Mouse (Mus musculus) small intestine, adult 2 months (tissue): ENCODE measurements around the gene Snrnp27.

Experiments used
- CTCF ChIP-seq: fragments of 200-500 bp; IDR thresholded peaks from 2 replicates; pipeline ENCODE4 v1.5.1; 2012; ENCODE audit warnings: low read depth, mild to moderate bottlenecking, control low read depth, inconsistent platforms, low read length, moderate library complexity, mixed read lengths; ENCODE audit not compliant: insufficient replicate concordance, insufficient read length; ENCODE audit errors: extremely low read depth
- POLR2A ChIP-seq: fragments of 200-500 bp; IDR thresholded peaks from 2 replicates; pipeline ENCODE4 v1.6.1; 2012; ENCODE audit warnings: low read depth, mild to moderate bottlenecking, control low read depth, inconsistent platforms, low read length, moderate library complexity

DNA sequence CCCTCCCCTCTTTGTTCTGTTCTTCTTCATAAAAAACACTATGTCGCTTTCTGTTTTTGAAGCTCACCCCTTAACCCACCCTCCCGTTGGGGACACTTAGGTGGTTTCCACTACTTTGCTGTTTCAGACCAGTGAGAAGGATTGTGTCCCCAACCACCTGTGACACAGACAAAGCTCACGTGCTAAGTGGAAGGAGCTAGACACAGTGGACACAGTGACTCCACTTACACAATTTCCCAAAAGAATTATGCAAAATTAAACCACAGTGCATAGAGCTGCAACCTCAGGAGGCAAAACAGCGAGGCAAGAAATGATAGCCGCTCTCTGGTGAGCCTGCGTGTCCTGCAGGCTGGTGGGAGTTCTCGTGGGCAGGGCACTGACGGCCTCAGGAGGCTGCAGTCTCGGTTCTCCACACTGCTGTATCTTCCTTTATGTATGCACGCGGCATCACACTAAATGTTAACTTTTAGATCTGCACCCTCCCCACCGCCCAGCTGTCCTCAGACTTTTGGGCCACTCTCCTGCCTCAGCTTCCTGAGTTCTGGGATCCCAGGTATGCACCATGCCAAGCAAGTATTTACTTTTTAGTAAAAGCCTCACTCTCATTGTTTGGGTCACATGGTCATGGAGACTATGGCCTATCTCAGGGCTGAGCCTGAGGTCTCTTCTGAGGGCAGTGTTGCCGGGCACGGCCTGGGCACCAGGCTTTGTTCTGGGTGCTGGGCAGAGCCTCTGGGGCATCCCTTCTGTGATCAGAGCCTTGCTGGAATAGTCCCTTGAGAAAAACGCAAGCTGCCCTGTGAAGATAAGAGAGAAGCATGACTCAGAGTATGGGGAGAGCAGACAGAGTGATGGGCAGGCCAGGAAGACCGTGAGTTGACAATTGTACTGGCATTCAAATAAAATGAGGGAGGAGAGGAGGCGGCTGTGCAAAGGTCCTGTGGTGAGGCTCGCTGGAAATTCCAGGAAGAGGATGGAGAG is 44.9 kb downstream of the Snrnp27 start:
- no peak for TF ChIP-seq CTCF
- TF ChIP-seq POLR2A, result no peak
